Mouse (Mus musculus): ENCODE results near the gene Lman1l. TPM values are rescaled to one million over a fixed set of nuclear protein-coding genes. Genes with fewer than 3 reads are reported as not detected.

The Lman1l gene
- polyA plus RNA-seq, 1 experiment from 2014 or later = not detected

- Histone ChIP-seq H3K4me3 (no peak overlapping the region), H3K27me3 (replicated peaks) (peaks cover 23% of the 10 kb centered on the region), H3K9me3 (replicated peaks) (no peaks in the 10 kb centered on the region), H3K9ac (no peak overlapping the region), H3K27ac (ENCODE audit: poor library complexity, severe bottlenecking) (no peak overlapping the region), H3K4me1 (replicated peaks) (peaks cover 9% of the 10 kb centered on the region; the same call in 1 of the 2 replicates), H3K4me2 (no peak overlapping the region), H3K36me3 (no peaks in the 10 kb centered on the region)
- ATAC-seq (ENCODE audit: insufficient number of reproducible peaks, low FRiP score) = no peak
- 55% methylated on average over 4 of the region's 4 CpGs for WGBS
These were observed 37.3 kb upstream of the Lman1l start for GRCm38 (mm10) chr9:57657843-57658242.

GRCm38 (mm10) chr9:57656631-57657350 lies 36.2 kb upstream of the Lman1l start:
- no peak for ATAC-seq (ENCODE audit: insufficient number of reproducible peaks, low FRiP score)
- Histone ChIP-seq H3K27me3 (replicated peaks) (peaks cover 31% of the 10 kb centered on the region), H3K9ac (no peak overlapping the region), H3K4me1 (replicated peaks) (peaks cover 9% of the 10 kb centered on the region; the same call in 1 of the 2 replicates), H3K4me3 (no peak overlapping the region), H3K36me3 (no peaks in the 10 kb centered on the region), H3K4me2 (no peak overlapping the region), H3K27ac (ENCODE audit: poor library complexity, severe bottlenecking) (no peak overlapping the region), H3K9me3 (replicated peaks) (no peaks in the 10 kb centered on the region)
- WGBS = 79% methylated on average over 19 of the region's 19 CpGs

GRCm38 (mm10) chr9:57655749-57656148 lies 35.2 kb upstream of the Lman1l start:
- Histone ChIP-seq H3K4me2 (peak overlapping the region; percentile 55), H3K9me3 (replicated peaks) (no peaks in the 10 kb centered on the region), H3K27me3 (replicated peaks) (peaks cover 35% of the 10 kb centered on the region), H3K9ac (peak overlapping the region; percentile 39), H3K4me1 (replicated peaks) (peaks cover 13% of the 10 kb centered on the region), H3K27ac (ENCODE audit: poor library complexity, severe bottlenecking) (no peak overlapping the region), H3K36me3 (no peaks in the 10 kb centered on the region), H3K4me3 (no peak overlapping the region)
- ATAC-seq (ENCODE audit: insufficient number of reproducible peaks, low FRiP score) = peak; percentile 78
- 4% methylated on average over 11 of the region's 11 CpGs for WGBS

- no peak for ATAC-seq (ENCODE audit: insufficient number of reproducible peaks, low FRiP score)
- H3K4me1 ChIP-seq (replicated peaks) = peaks cover 15% of the 10 kb centered on the region
- H3K27ac ChIP-seq (ENCODE audit: poor library complexity, severe bottlenecking) = no peak overlapping the region
- WGBS = 77% methylated on average over 1 of the region's 1 CpGs
- no peak overlapping the region for H3K4me2 ChIP-seq
- H3K4me3 ChIP-seq = no peak overlapping the region
- peaks cover 35% of the 10 kb centered on the region for H3K27me3 ChIP-seq (replicated peaks)
- H3K9ac ChIP-seq = no peak overlapping the region
- no peaks in the 10 kb centered on the region for H3K9me3 ChIP-seq (replicated peaks)
- no peaks in the 10 kb centered on the region for H3K36me3 ChIP-seq
These were observed 34.4 kb upstream of the Lman1l start for GRCm38 (mm10) chr9:57654966-57655365.

- H3K4me2 ChIP-seq = no peak within 1 kb of the TSS
- peaks cover 35% of the 10 kb centered on the region for H3K27me3 ChIP-seq (replicated peaks)
- no peaks in the 10 kb centered on the region for H3K36me3 ChIP-seq
- H3K4me3 ChIP-seq = no peak within 1 kb of the TSS
- no peak for ATAC-seq (ENCODE audit: insufficient number of reproducible peaks, low FRiP score)
- no peaks in the 10 kb centered on the region for H3K9me3 ChIP-seq (replicated peaks)
- H3K9ac ChIP-seq = no peak within 1 kb of the TSS
- H3K27ac ChIP-seq (ENCODE audit: poor library complexity, severe bottlenecking) = no peak within 1 kb of the TSS
- peaks cover 15% of the 10 kb centered on the region for H3K4me1 ChIP-seq (replicated peaks)
- 60% methylated on average over 5 of the region's 5 CpGs for WGBS
These were observed 32.7 kb upstream of the Lman1l start, which contains the start of gene Csk for GRCm38 (mm10) chr9:57653283-57653682. Gene Csk, minus strand, starts transcription at chr9:57653631.

- Histone ChIP-seq H3K36me3 (no peaks in the 10 kb centered on the region), H3K27ac (ENCODE audit: poor library complexity, severe bottlenecking) (no peak overlapping the region), H3K4me2 (no peak overlapping the region), H3K9ac (no peak overlapping the region), H3K4me1 (replicated peaks) (peaks cover 16% of the 10 kb centered on the region), H3K4me3 (no peak overlapping the region), H3K9me3 (replicated peaks) (no peaks in the 10 kb centered on the region), H3K27me3 (replicated peaks) (peaks cover 35% of the 10 kb centered on the region)
- WGBS = 62% methylated on average over 3 of the region's 3 CpGs
- no peak for ATAC-seq (ENCODE audit: insufficient number of reproducible peaks, low FRiP score)
These were observed 32.3 kb upstream of the Lman1l start for GRCm38 (mm10) chr9:57652855-57653254.

- no peak for ATAC-seq (ENCODE audit: insufficient number of reproducible peaks, low FRiP score)
- Histone ChIP-seq H3K9me3 (replicated peaks) (no peaks in the 10 kb centered on the region), H3K27me3 (replicated peaks) (peaks cover 35% of the 10 kb centered on the region), H3K4me3 (no peak overlapping the region), H3K9ac (no peak overlapping the region), H3K36me3 (no peaks in the 10 kb centered on the region), H3K27ac (ENCODE audit: poor library complexity, severe bottlenecking) (no peak overlapping the region), H3K4me1 (replicated peaks) (peaks cover 18% of the 10 kb centered on the region), H3K4me2 (no peak overlapping the region)
- 77% methylated on average over 9 of the region's 9 CpGs for WGBS
These were observed 31.8 kb upstream of the Lman1l start for GRCm38 (mm10) chr9:57652351-57652750.

GRCm38 (mm10) chr9:57650786-57651311 lies 30.3 kb upstream of the Lman1l start:
- Histone ChIP-seq H3K27me3 (replicated peaks) (peaks cover 32% of the 10 kb centered on the region), H3K4me3 (no peak overlapping the region), H3K27ac (ENCODE audit: poor library complexity, severe bottlenecking) (no peak overlapping the region), H3K9me3 (replicated peaks) (no peaks in the 10 kb centered on the region), H3K4me2 (no peak overlapping the region), H3K4me1 (replicated peaks) (peaks cover 15% of the 10 kb centered on the region), H3K9ac (no peak overlapping the region), H3K36me3 (no peaks in the 10 kb centered on the region)
- 34% methylated on average over 6 of the region's 6 CpGs for WGBS
- ATAC-seq (ENCODE audit: insufficient number of reproducible peaks, low FRiP score) = no peak

GRCm38 (mm10) chr9:57650130-57650785 lies 29.7 kb upstream of the Lman1l start:
- H3K27me3 ChIP-seq (replicated peaks) = peaks cover 32% of the 10 kb centered on the region
- no peak overlapping the region for H3K9ac ChIP-seq
- ATAC-seq (ENCODE audit: insufficient number of reproducible peaks, low FRiP score) = no peak
- H3K4me2 ChIP-seq = no peak overlapping the region
- no peaks in the 10 kb centered on the region for H3K9me3 ChIP-seq (replicated peaks)
- H3K36me3 ChIP-seq = no peaks in the 10 kb centered on the region
- H3K27ac ChIP-seq (ENCODE audit: poor library complexity, severe bottlenecking) = no peak overlapping the region
- peaks cover 18% of the 10 kb centered on the region for H3K4me1 ChIP-seq (replicated peaks)
- H3K4me3 ChIP-seq = no peak overlapping the region
- WGBS = 84% methylated on average over 6 of the region's 6 CpGs

GRCm38 (mm10) chr9:57647286-57648108 lies 26.9 kb upstream of the Lman1l start:
- no peak for ATAC-seq (ENCODE audit: insufficient number of reproducible peaks, low FRiP score)
- no peak overlapping the region for H3K9ac ChIP-seq
- H3K4me2 ChIP-seq = no peak overlapping the region
- 68% methylated on average over 4 of the region's 4 CpGs for WGBS
- peaks cover 10% of the 10 kb centered on the region; the same call in 1 of the 2 replicates for H3K27me3 ChIP-seq (replicated peaks)
- peaks cover 34% of the 10 kb centered on the region for H3K4me1 ChIP-seq (replicated peaks)
- H3K9me3 ChIP-seq (replicated peaks) = no peaks in the 10 kb centered on the region
- no peak overlapping the region for H3K27ac ChIP-seq (ENCODE audit: poor library complexity, severe bottlenecking)
- H3K36me3 ChIP-seq = peaks cover under 1% of the 10 kb centered on the region; the same call in 1 of the 2 replicates
- no peak overlapping the region for H3K4me3 ChIP-seq

Data from heart, embryonic 12.5 days (tissue).